Mouse (Mus musculus) kidney, adult 2 months (tissue): ENCODE data around the gene Synpr. TPM values are rescaled to one million over a fixed set of nuclear protein-coding genes. Genes with fewer than 3 reads are reported as not detected.

Source experiments
- DNase-seq: peaks from one replicate; pipeline ENCODE4 v3.0.0; 2021
- H3K27ac ChIP-seq: fragments of 200-500 bp; 2 replicates; pipeline ENCODE4 v1.5.1; 2012; ENCODE audit warnings: low read depth, low read length, control low read depth, inconsistent platforms; ENCODE audit not compliant: insufficient read depth
- H3K27me3 ChIP-seq: fragments of 200-500 bp; replicated peaks from 2 replicates; pipeline ENCODE4 v1.6.1; 2012; ENCODE audit warnings: mild to moderate bottlenecking, moderate library complexity, low read length, inconsistent platforms; ENCODE audit not compliant: control insufficient read depth, insufficient read depth
- H3K36me3 ChIP-seq: fragments of 200-500 bp; 2 replicates; pipeline ENCODE4 v1.6.1; 2012; ENCODE audit warnings: mild to moderate bottlenecking, moderate library complexity, low read length, inconsistent platforms; ENCODE audit not compliant: control insufficient read depth, insufficient read depth
- H3K4me1 ChIP-seq: fragments of 200-500 bp; 2 replicates; pipeline ENCODE4 v1.6.1; 2011; ENCODE audit warnings: low read length; ENCODE audit not compliant: control insufficient read depth, insufficient read depth
- H3K4me3 ChIP-seq: fragments of 200-500 bp; 2 replicates; pipeline ENCODE4 v1.5.1; 2011; ENCODE audit warnings: mild to moderate bottlenecking, low read depth, low read length, control low read depth; ENCODE audit not compliant: insufficient read depth
- CTCF ChIP-seq: fragments of 200-500 bp; conservative IDR thresholded peaks from 2 replicates; pipeline ENCODE4 v1.5.1; 2011; ENCODE audit warnings: low read depth, mild to moderate bottlenecking, control low read depth, low read length, moderate library complexity, mixed read lengths; ENCODE audit not compliant: insufficient read depth, insufficient read length
- POLR2A ChIP-seq: fragments of 200-500 bp; IDR thresholded peaks from one replicate; pipeline ENCODE4 v1.6.1; 2011; ENCODE audit warnings: low read depth, low read length, control low read depth
- WGBS: fragments of 180-500 bp; shearing (Covaris S2); methylation state at CpG from one replicate; pipeline ENCODE4 v1.1.7; 2018; 5-methylcytosine and 5-hydroxymethylcytosine counted together
- polyA plus RNA-seq: library from polyadenylated mRNA; depleted of rRNA; stranded (reverse); fragments of >200 nt; gene quantifications from 2 replicates; pipeline ENCODE4 v1.2.3, GENCODE M21; 2012

The Synpr gene
- polyA plus RNA-seq, 1 experiment: not detected

DNA sequence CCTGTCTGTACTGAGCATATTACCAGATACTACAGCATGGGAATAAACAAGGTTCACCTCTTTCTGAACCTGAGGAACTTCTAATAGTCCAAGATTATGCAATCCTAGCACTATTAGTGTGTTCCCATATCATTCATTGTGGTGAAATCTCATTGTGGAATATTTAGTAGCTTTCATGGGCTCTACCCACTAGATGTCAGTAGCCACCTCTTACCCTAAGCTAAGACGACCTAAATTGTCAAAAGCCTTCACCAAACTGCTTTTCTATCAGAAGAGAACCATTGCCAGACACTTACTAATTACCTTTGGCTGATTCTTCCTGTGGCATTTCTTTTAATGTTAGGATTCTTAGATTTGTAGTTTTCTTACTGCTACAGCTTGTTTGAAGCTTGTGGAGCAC lies 174.8 kb downstream of the Synpr start:
- Histone ChIP-seq H3K4me1 (no peaks in the 10 kb centered on the region), H3K27ac (no peak overlapping the region), H3K36me3 (no peaks in the 10 kb centered on the region), H3K27me3 (no peaks in the 10 kb centered on the region), H3K4me3 (no peak overlapping the region)
- 15% methylated on average over 1 of the region's 1 CpGs for WGBS
- no peak for DNase-seq
- TF ChIP-seq POLR2A (no peak), CTCF (no peak)

- no peaks in the 10 kb centered on the region for H3K27me3 ChIP-seq
- WGBS: 79% methylated on average over 2 of the region's 2 CpGs
Measured at GRCm38 (mm10) chr14:13469211-13469610, 184.6 kb downstream of the Synpr start.

DNA sequence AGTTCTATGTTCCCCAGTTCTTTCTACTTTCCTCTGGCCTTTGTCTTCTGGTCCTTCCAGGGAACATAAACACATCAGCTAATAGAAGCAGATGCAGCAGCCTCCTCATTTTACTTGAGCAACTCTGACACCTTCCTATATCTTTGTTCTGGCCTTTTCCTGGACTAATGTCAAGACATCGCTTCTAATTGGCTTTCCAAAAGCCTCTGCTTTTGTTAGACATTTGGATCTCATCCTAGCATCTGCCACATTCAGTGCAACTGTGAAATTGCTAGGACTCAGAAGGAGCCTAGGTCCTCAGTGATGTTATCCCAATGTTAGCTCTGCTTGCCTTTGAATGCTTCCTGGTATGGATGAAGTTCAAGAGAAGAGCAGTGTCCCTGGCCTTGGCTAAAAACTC lies 193.2 kb downstream of the Synpr start:
- DNase-seq: no peak
- Histone ChIP-seq H3K4me1 (no peaks in the 10 kb centered on the region), H3K36me3 (no peaks in the 10 kb centered on the region), H3K27ac (no peak overlapping the region), H3K4me3 (no peak overlapping the region), H3K27me3 (no peaks in the 10 kb centered on the region)
- TF ChIP-seq POLR2A (no peak), CTCF (no peak)
- 68% methylated on average over 1 of the region's 1 CpGs for WGBS

More at GRCm38 (mm10) chr14:13469211-13469610, 184.6 kb downstream of the Synpr start:
- H3K4me3 ChIP-seq: no peak overlapping the region
- H3K27ac ChIP-seq: no peak overlapping the region
- no peaks in the 10 kb centered on the region for H3K36me3 ChIP-seq
- no peaks in the 10 kb centered on the region for H3K4me1 ChIP-seq
- no peak for TF ChIP-seq POLR2A
- TF ChIP-seq CTCF: no peak
- DNase-seq: no peak

GRCm38 (mm10) chr14:13505355-13505754 lies 220.8 kb downstream of the Synpr start:
- no peaks in the 10 kb centered on the region for H3K27me3 ChIP-seq
- TF ChIP-seq POLR2A: no peak
- TF ChIP-seq CTCF: no peak
- no peak overlapping the region for H3K4me3 ChIP-seq
- DNase-seq: no peak
- no peaks in the 10 kb centered on the region for H3K4me1 ChIP-seq
- H3K36me3 ChIP-seq: no peaks in the 10 kb centered on the region
- H3K27ac ChIP-seq: no peak overlapping the region
- 37% methylated on average over 5 of the region's 5 CpGs for WGBS

DNA sequence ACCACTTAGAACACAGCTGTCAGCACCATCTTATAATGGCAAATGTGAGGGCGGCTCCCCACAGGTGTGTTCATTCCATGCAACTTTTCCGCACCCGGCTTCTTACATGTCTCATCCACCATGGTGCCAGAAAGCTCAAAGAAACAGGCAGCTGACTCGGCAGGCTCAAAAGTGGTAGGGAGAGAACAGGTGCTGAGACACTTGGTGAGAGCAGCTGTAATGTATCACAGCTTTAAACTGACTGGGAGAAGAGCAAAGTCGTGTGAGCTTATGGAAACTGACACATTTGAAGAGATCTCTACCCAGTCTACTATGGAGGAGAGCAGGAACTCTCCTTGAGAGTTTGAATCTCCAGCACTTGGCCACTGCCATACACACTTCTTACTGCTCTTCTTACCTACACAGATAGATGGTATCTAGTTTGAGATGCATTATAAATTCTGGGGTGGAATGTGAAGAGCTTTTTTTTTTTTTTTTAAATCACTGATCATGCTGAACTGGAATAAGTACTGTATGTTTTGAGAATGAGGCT lies 234.1 kb downstream of the Synpr start:
- 74% methylated on average over 5 of the region's 5 CpGs for WGBS
- Histone ChIP-seq H3K27me3 (no peaks in the 10 kb centered on the region), H3K36me3 (no peaks in the 10 kb centered on the region), H3K4me3 (no peak overlapping the region), H3K27ac (no peak overlapping the region), H3K4me1 (no peaks in the 10 kb centered on the region)
- DNase-seq: no peak
- TF ChIP-seq CTCF (no peak), POLR2A (no peak)

DNA sequence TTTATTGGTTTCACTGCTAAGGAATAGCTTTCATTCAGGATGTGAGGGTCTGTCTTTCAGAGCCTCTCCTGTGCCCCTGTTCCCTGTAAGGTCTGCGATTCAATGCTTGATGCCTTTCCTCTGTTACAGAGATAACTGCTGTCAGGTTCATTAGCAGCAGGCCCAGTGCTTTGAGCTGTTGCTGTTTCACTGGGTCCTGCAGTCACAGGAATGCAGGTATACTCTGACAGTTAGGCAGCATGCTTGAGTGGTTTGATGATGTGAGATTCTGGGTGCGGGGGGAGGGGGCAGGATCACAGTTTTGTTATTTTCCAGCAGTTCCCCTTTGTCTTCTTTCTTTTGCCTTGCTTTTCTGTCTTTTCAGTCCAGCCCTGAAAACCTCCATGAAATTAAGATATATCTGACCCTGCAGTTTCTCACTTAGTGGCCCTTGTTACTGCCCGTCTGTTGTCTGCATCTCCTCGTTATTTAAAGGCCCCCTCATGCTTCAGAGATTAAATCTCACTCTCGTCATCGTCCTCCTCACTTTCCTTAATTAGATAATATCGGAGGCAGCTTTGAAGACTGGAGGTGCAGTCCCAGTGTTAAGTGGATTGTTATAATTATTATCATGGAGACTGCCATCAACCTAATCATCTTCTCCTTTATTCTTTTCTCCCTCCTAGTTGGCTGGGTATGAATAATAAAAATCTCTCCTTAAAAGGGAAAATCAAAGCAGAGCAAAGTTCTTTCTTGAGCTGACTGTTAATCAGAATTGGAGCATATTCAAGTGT lies 234.8 kb downstream of the Synpr start:
- Histone ChIP-seq H3K27me3 (no peaks in the 10 kb centered on the region), H3K4me1 (no peaks in the 10 kb centered on the region), H3K27ac (no peak overlapping the region), H3K4me3 (no peak overlapping the region), H3K36me3 (no peaks in the 10 kb centered on the region)
- no peak for DNase-seq
- TF ChIP-seq CTCF (no peak), POLR2A (no peak)
- WGBS: 30% methylated on average over 7 of the region's 7 CpGs

DNA sequence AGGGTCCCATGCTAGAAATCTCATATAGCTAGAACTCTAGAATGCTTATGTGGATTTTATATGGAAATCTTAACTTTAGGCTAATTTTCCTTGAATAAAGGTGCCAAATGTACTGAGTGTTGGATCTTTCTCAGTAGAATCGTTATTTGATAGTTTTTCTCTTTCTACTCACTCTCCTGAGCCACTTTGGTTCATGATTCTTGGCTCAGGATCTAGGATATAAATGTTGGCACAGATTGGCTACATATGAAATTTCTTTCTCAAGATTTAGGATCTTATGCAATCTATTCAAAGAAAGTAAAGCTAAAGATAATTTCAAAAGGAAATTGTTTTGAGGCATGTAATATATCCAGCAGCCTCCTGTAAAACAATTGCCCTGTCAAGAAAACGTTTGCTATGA lies 263.2 kb downstream of the Synpr start:
- Histone ChIP-seq H3K27me3 (no peaks in the 10 kb centered on the region), H3K27ac (no peak overlapping the region), H3K4me3 (no peak overlapping the region), H3K36me3 (no peaks in the 10 kb centered on the region), H3K4me1 (no peaks in the 10 kb centered on the region)
- WGBS: 49% methylated on average over 2 of the region's 2 CpGs
- no peak for TF ChIP-seq POLR2A
- TF ChIP-seq CTCF: no peak
- DNase-seq: no peak
